Mouse (Mus musculus) duodenum, adult 2 months (tissue): Measurements from ENCODE around the gene Prr12. TPM values are rescaled to one million over a fixed set of nuclear protein-coding genes. Genes with fewer than 3 reads are reported as not detected.

ENCODE experiments used
- polyA plus RNA-seq: library from polyadenylated mRNA; depleted of rRNA; stranded (reverse); fragments of >200 nt; gene quantifications from 2 replicates; pipeline ENCODE4 v1.2.3, GENCODE M21; 2012; ENCODE audit warnings: low replicate concordance; rRNA removed

Gene Prr12
- 8.5 and 9.7 TPM in 2 replicates for polyA plus RNA-seq

GRCm38 (mm10) chr7:45052862-45053116 is at the start of gene Prr12:
Prr12 (minus strand) TSS chr7:45052881.

DNA sequence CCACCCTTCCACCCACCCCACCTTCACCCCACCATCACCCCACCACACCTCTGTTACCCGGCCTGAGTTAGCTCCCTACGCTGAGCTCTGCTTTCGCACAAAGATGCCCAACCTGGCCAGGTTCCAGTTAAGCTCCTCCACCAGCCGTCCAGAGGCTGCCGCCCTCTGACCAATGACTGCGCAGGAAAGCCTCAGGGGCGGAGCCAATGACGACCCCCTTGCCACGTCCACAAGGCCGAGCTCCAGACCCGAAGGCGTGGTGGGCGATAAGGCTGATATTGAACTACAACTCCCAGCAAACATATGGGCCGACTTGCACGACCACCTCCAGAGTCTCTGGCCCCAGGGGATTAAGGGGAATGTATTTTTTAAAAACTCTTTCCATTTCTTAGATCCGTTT is 39.4 kb upstream of the Prr12 start, which contains the start of gene Rcn3:
Rcn3 (minus strand) TSS at position 174 of the 400 bp plus-strand sequence.

DNA sequence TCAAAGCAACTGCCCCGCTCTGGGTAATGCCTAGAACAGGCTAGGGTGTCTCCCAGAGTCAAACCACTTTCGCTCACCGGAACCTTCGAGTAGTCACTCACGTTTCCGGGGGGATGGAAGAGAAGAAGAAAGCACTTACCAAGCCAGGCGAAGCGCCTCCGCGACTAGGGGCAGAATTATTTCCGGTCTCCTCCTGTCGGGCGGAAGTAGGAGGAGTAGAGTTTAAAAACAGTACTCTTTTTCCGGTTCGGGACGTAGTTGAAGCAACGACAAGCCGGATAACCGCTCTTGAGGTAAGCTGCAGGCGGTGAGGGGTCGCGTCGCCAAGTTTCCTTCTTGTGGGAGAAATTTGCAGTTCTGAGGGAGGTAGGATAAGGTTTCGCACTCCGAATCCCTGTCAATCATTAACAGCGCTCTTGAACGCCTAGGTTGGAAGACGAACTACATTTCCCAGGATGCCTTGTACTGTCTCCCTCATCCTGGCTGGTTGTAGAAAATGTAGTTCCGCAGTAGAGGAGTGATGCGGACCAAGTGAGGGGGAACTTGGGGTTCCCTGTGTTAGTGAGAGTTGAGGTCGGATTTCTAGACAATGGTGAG is 9.7 kb upstream of the Prr12 start, which contains the start of the genes Nosip and Prrg2:
Nosip (plus strand) TSS at position 191 of the 597 bp plus-strand sequence.
Prrg2 (minus strand) TSS at position 439 of the 597 bp plus-strand sequence.

GRCm38 (mm10) chr7:45017242-45018061 is 35.2 kb downstream of the Prr12 start, which contains the start of gene Rras:
Rras (plus strand) TSS chr7:45017961.

DNA sequence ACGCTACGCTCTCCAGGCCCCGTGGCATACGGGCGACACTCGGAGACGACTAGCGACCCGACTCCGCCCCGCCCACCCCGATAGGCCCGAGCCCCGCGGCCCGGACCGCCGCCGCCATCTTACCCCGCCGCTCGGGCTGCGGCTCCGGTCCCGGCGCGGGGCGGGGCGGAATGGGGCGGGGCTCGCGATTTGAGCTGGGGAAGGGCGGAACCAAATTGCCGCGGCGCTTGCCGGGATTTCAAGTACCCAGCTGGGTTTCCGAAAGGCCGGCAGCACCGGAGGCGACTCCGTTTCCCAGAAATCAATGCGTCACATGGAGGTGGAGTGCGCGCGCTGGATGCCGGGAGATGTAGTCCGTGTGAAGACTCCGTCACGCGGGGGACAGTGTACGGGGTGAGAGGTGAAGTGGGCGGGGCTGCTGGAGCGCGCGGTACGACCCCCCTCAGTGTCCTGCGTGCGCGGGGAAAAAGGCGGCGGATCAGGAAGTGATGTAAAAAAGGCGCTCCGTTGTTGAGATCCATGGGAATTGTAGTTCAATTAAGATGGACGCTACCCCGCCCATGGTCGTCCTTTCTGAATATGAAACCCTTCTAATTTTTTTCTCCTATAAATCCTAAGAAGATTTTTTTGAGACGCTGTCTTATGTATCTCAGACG is 36.6 kb downstream of the Prr12 start, which contains the start of gene Scaf1:
Scaf1 (minus strand) TSS at position 407 of the 656 bp plus-strand sequence.

DNA sequence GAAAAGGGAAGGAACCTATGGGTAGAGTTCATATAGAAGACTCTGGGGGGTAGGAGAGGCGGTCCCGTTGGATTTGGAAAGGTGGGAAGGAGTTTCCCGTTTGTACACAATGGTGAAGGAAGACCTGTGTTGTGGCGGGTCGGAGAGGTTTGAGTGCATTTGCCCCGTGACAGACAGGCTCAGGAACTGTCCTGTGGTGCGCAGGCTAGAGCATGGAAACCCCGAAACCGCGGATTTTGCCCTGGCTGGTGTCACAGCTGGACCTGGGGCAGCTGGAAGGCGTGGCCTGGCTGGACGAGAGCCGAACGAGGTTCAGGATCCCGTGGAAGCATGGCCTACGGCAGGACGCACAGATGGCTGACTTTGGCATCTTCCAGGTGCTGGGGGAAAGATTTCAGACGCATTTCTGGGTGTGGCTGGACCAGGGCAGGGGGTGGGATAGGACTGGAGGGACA is 54.2 kb downstream of the Prr12 start, which contains the start of gene Bcl2l12:
Bcl2l12 (minus strand) TSS at position 212 of the 455 bp plus-strand sequence.

GRCm38 (mm10) chr7:44997231-44997939 is 55.3 kb downstream of the Prr12 start, which contains the start of gene Irf3:
Irf3 (plus strand) TSS chr7:44997648.

DNA sequence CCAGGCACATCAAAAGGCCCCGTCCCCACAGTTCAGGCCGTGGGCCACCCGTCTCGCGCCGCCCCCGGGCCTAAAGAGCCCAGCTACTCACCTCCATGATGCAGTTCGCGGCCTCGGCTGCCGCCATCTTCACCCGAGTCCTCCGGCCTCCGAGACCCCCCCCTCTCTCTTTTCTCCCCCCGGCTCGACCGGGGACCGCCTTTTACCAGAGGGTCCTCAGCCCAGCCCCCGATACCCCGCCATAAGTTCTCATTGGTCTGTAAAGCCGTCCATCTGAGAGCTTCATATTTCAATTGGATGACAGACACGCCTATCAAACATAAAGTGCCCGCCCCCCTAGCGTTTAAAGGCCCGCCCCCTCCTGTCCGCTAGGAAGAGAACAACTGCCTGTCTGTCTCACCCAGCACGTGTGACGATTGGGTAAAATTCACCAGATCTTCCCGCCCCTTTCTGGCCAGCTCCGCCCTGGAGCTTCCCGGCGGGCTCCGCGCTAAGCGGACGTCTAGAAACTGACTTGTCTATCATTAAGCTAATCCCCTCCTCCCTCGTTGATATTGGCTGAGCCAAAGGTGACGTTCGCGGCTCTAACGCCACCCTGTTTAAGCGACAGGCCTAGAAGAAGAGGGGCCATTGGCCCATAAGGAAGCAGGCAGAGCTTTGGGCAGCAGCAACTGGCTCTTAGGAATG is 66.3 kb downstream of the Prr12 start, which contains the start of gene Prmt1:
Prmt1 (minus strand) TSS at position 377 of the 687 bp plus-strand sequence.

Other genes starting within 250 kb of the Prr12 start
- 45.1 and 62.8 TPM in 2 replicates for gene Nup62, start 236.8 kb downstream of the Prr12 start, polyA plus RNA-seq
- 2.2 and 6.3 TPM in 2 replicates for gene Il4i1, start 236.5 kb downstream of the Prr12 start, polyA plus RNA-seq
- 132 and 137 TPM in 2 replicates for gene Atf5, start 236.2 kb downstream of the Prr12 start, polyA plus RNA-seq
- 248 and 535 TPM in 2 replicates for gene Akt1s1, start 203.9 kb downstream of the Prr12 start, polyA plus RNA-seq
- gene Tbc1d17, start 203.8 kb downstream of the Prr12 start, polyA plus RNA-seq = 67.0 and 80.1 TPM in 2 replicates
- 50.8 and 86.4 TPM in 2 replicates for gene Pnkp, start 195.7 kb downstream of the Prr12 start, polyA plus RNA-seq
- gene Ptov1, start 183.1 kb downstream of the Prr12 start, polyA plus RNA-seq = 116 and 164 TPM in 2 replicates
- gene Med25, start 160.2 kb downstream of the Prr12 start, polyA plus RNA-seq = 280 and 331 TPM in 2 replicates
- 34.2 and 46.4 TPM in 2 replicates for gene Fuz, start 156.8 kb downstream of the Prr12 start, polyA plus RNA-seq
- 76.5 and 82.3 TPM in 2 replicates for gene Ap2a1, start 123.4 kb downstream of the Prr12 start, polyA plus RNA-seq
- 0.49 TPM in 1 of 2 replicates, not detected in the other for gene Tsks, start 109.7 kb downstream of the Prr12 start, polyA plus RNA-seq
- gene Cpt1c, start 78.0 kb downstream of the Prr12 start, polyA plus RNA-seq = 6.7 and 11.1 TPM in 2 replicates
- 45.6 and 61.7 TPM in 2 replicates for gene Prmt1, start 66.3 kb downstream of the Prr12 start, polyA plus RNA-seq
- 70.7 and 84.2 TPM in 2 replicates for gene Irf3, start 55.2 kb downstream of the Prr12 start, polyA plus RNA-seq
- gene Bcl2l12, start 54.2 kb downstream of the Prr12 start, polyA plus RNA-seq = 26.3 and 28.8 TPM in 2 replicates
- 59.7 and 64.8 TPM in 2 replicates for gene Scaf1, start 36.5 kb downstream of the Prr12 start, polyA plus RNA-seq
- gene Rras, start 34.9 kb downstream of the Prr12 start, polyA plus RNA-seq = 76.8 and 77.3 TPM in 2 replicates
- 47.3 and 54.0 TPM in 2 replicates for gene Nosip, start 9.5 kb upstream of the Prr12 start, polyA plus RNA-seq
- gene Prrg2, start 9.8 kb upstream of the Prr12 start, polyA plus RNA-seq = 145 and 313 TPM in 2 replicates
- 42.1 and 62.3 TPM in 2 replicates for gene Rcn3, start 39.3 kb upstream of the Prr12 start, polyA plus RNA-seq
- 84.8 and 148 TPM in 2 replicates for gene Fcgrt, start 51.0 kb upstream of the Prr12 start, polyA plus RNA-seq
- gene Rps11, start 71.6 kb upstream of the Prr12 start, polyA plus RNA-seq = 86.3 and 120 TPM in 2 replicates
- 462 and 1,279 TPM in 2 replicates for gene Rpl13a, start 75.9 kb upstream of the Prr12 start, polyA plus RNA-seq
- 2.6 TPM in 1 of 2 replicates, not detected in the other for gene Gm45713, start 83.3 kb upstream of the Prr12 start, polyA plus RNA-seq
- 41.6 and 41.8 TPM in 2 replicates for gene Flt3l, start 83.6 kb upstream of the Prr12 start, polyA plus RNA-seq
- gene Pih1d1, start 101.4 kb upstream of the Prr12 start, polyA plus RNA-seq = 33.6 and 51.7 TPM in 2 replicates
- gene Aldh16a1, start 101.7 kb upstream of the Prr12 start, polyA plus RNA-seq = 214 and 420 TPM in 2 replicates
- gene Slc17a7, start 111.1 kb upstream of the Prr12 start, polyA plus RNA-seq = 0.07 and 0.09 TPM in 2 replicates
- gene Gfy, start 126.7 kb upstream of the Prr12 start, polyA plus RNA-seq = not detected in 2 replicates
- gene Pth2, start 128.1 kb upstream of the Prr12 start, polyA plus RNA-seq = not detected in 2 replicates
- gene Ccdc155, start 152.0 kb upstream of the Prr12 start, polyA plus RNA-seq = 0.04 TPM in 1 of 2 replicates, not detected in the other
- gene Dkkl1, start 159.3 kb upstream of the Prr12 start, polyA plus RNA-seq = 0.11 and 1.4 TPM in 2 replicates
- gene Tead2, start 162.9 kb upstream of the Prr12 start, polyA plus RNA-seq = 7.2 and 14.7 TPM in 2 replicates
- gene Cd37, start 186.2 kb upstream of the Prr12 start, polyA plus RNA-seq = 12.2 and 41.2 TPM in 2 replicates
- not detected in 2 replicates for gene Slc6a16, start 188.2 kb upstream of the Prr12 start, polyA plus RNA-seq
- gene Slc6a21, start 224.6 kb upstream of the Prr12 start, polyA plus RNA-seq = 0.13 TPM in 1 of 2 replicates, not detected in the other